Mouse (Mus musculus): Measurements from ENCODE around the gene Zdhhc4. TPM values are rescaled to one million over a fixed set of nuclear protein-coding genes. Genes with fewer than 3 reads are reported as not detected.
A peak's percentile ranks its signal among the peaks of the same experiment; 100 is the strongest.

Gene Zdhhc4
- polyA plus RNA-seq, 1 experiment from 2014 or later = 87.6 TPM

- ATAC-seq (replicated peaks; ENCODE audit: low FRiP score, low read depth) (no peak; the same call in 1 of the 2 replicates), DNase-seq (ENCODE audit: low spot score) (no peak)
- no peak for TF ChIP-seq CTCF (IDR thresholded peaks at IDR 0.05; ENCODE audit: low read depth)
- Histone ChIP-seq H3K9me3 (replicated peaks; ENCODE audit: low read length) (no peaks in the 10 kb centered on the region), H3K27me3 (ENCODE audit: insufficient read depth, low read length) (peaks cover 31% of the 10 kb centered on the region), H3K4me3 (replicated peaks; ENCODE audit: low read depth, low read length) (peak overlapping the region; percentile 53), H3K36me3 (ENCODE audit: insufficient read depth, low read length) (no peaks in the 10 kb centered on the region), H3K4me1 (replicated peaks; ENCODE audit: insufficient read depth, low read length) (peaks cover 12% of the 10 kb centered on the region; the same call in 1 of the 2 replicates), H3K27ac (no peak overlapping the region), H3K9ac (ENCODE audit: low read depth, low read length) (peak overlapping the region; percentile 57), H3K4me2 (ENCODE audit: low read length) (peak overlapping the region; percentile 93)
- 5% methylated on average over 16 of the region's 19 CpGs for WGBS
These were observed 36.2 kb downstream of the Zdhhc4 start for GRCm38 (mm10) chr5:143292879-143293278.

GRCm38 (mm10) chr5:143289299-143289698, 39.8 kb downstream of the Zdhhc4 start:
- Histone ChIP-seq H3K9me3 (replicated peaks; ENCODE audit: low read length) (no peaks in the 10 kb centered on the region), H3K4me2 (ENCODE audit: low read length) (no peak overlapping the region), H3K36me3 (ENCODE audit: insufficient read depth, low read length) (no peaks in the 10 kb centered on the region), H3K27ac (no peak overlapping the region), H3K4me3 (replicated peaks; ENCODE audit: low read depth, low read length) (no peak overlapping the region), H3K4me1 (replicated peaks; ENCODE audit: insufficient read depth, low read length) (peaks cover 16% of the 10 kb centered on the region; the same call in 1 of the 2 replicates), H3K9ac (ENCODE audit: low read depth, low read length) (no peak overlapping the region), H3K27me3 (ENCODE audit: insufficient read depth, low read length) (peaks cover 39% of the 10 kb centered on the region)
- TF ChIP-seq CTCF (IDR thresholded peaks at IDR 0.05; ENCODE audit: low read depth) = no peak
- 77% methylated on average over 9 of the region's 9 CpGs for WGBS
- no peak for ATAC-seq (replicated peaks; ENCODE audit: low FRiP score, low read depth)
- DNase-seq (ENCODE audit: low spot score) = no peak

GRCm38 (mm10) chr5:143288378-143288911, 40.6 kb downstream of the Zdhhc4 start:
- Histone ChIP-seq H3K9me3 (replicated peaks; ENCODE audit: low read length) (no peaks in the 10 kb centered on the region), H3K27ac (no peak overlapping the region), H3K9ac (ENCODE audit: low read depth, low read length) (no peak overlapping the region), H3K27me3 (ENCODE audit: insufficient read depth, low read length) (peaks cover 35% of the 10 kb centered on the region), H3K36me3 (ENCODE audit: insufficient read depth, low read length) (no peaks in the 10 kb centered on the region), H3K4me1 (replicated peaks; ENCODE audit: insufficient read depth, low read length) (peaks cover 13% of the 10 kb centered on the region; the same call in 1 of the 2 replicates), H3K4me2 (ENCODE audit: low read length) (peak overlapping the region; percentile 55), H3K4me3 (replicated peaks; ENCODE audit: low read depth, low read length) (peak overlapping the region; percentile 26; the same call in 1 of the 2 replicates)
- 15% methylated on average over 9 of the region's 9 CpGs for WGBS
- ATAC-seq (replicated peaks; ENCODE audit: low FRiP score, low read depth) = no peak
- no peak for DNase-seq (ENCODE audit: low spot score)
- TF ChIP-seq CTCF (IDR thresholded peaks at IDR 0.05; ENCODE audit: low read depth) = no peak

GRCm38 (mm10) chr5:143287774-143288328, 41.2 kb downstream of the Zdhhc4 start:
- H3K27me3 ChIP-seq (ENCODE audit: insufficient read depth, low read length) = peaks cover 34% of the 10 kb centered on the region
- WGBS = 4% methylated on average over 48 of the region's 48 CpGs

GRCm38 (mm10) chr5:143284762-143285161, 44.3 kb downstream of the Zdhhc4 start:
- no peak overlapping the region for H3K4me2 ChIP-seq (ENCODE audit: low read length)
- H3K36me3 ChIP-seq (ENCODE audit: insufficient read depth, low read length) = no peaks in the 10 kb centered on the region
- no peak overlapping the region for H3K27ac ChIP-seq
- H3K9ac ChIP-seq (ENCODE audit: low read depth, low read length) = no peak overlapping the region
- H3K4me3 ChIP-seq (replicated peaks; ENCODE audit: low read depth, low read length) = no peak overlapping the region
- no peaks in the 10 kb centered on the region for H3K9me3 ChIP-seq (replicated peaks; ENCODE audit: low read length)
- DNase-seq (ENCODE audit: low spot score) (no peak), ATAC-seq (replicated peaks; ENCODE audit: low FRiP score, low read depth) (no peak)
- H3K4me1 ChIP-seq (replicated peaks; ENCODE audit: insufficient read depth, low read length) = peaks cover 5% of the 10 kb centered on the region; the same call in 1 of the 2 replicates
- peaks cover 26% of the 10 kb centered on the region for H3K27me3 ChIP-seq (ENCODE audit: insufficient read depth, low read length)
- peak; percentile 55 for TF ChIP-seq CTCF (IDR thresholded peaks at IDR 0.05; ENCODE audit: low read depth)
- 48% methylated on average over 6 of the region's 6 CpGs for WGBS

More at GRCm38 (mm10) chr5:143287774-143288328, 41.2 kb downstream of the Zdhhc4 start:
- no peak for TF ChIP-seq CTCF (IDR thresholded peaks at IDR 0.05; ENCODE audit: low read depth)
- Histone ChIP-seq H3K9me3 (replicated peaks; ENCODE audit: low read length) (no peaks in the 10 kb centered on the region), H3K4me2 (ENCODE audit: low read length) (peak overlapping the region; percentile 55), H3K4me1 (replicated peaks; ENCODE audit: insufficient read depth, low read length) (peaks cover 7% of the 10 kb centered on the region; the same call in 1 of the 2 replicates), H3K4me3 (replicated peaks; ENCODE audit: low read depth, low read length) (peak overlapping the region; percentile 26), H3K27ac (no peak overlapping the region), H3K36me3 (ENCODE audit: insufficient read depth, low read length) (no peaks in the 10 kb centered on the region), H3K9ac (ENCODE audit: low read depth, low read length) (0 out of 2 replicates have a peak overlapping the region, but pooled peaks have one; percentile 5)
- ATAC-seq (replicated peaks; ENCODE audit: low FRiP score, low read depth) (no peak), DNase-seq (ENCODE audit: low spot score) (no peak)

GRCm38 (mm10) chr5:143279247-143279646, 49.8 kb downstream of the Zdhhc4 start:
- no peak overlapping the region for H3K9ac ChIP-seq (ENCODE audit: low read depth, low read length)
- no peak overlapping the region for H3K4me2 ChIP-seq (ENCODE audit: low read length)
- ATAC-seq (replicated peaks; ENCODE audit: low FRiP score, low read depth) = no peak
- no peaks in the 10 kb centered on the region for H3K36me3 ChIP-seq (ENCODE audit: insufficient read depth, low read length)
- peaks cover 2% of the 10 kb centered on the region; the same call in 1 of the 2 replicates for H3K27me3 ChIP-seq (ENCODE audit: insufficient read depth, low read length)
- no peak for DNase-seq (ENCODE audit: low spot score)
- no peak overlapping the region for H3K4me3 ChIP-seq (replicated peaks; ENCODE audit: low read depth, low read length)
- WGBS = 25% methylated on average over 10 of the region's 10 CpGs
- H3K27ac ChIP-seq = no peak overlapping the region
- no peaks in the 10 kb centered on the region for H3K9me3 ChIP-seq (replicated peaks; ENCODE audit: low read length)
- TF ChIP-seq CTCF (IDR thresholded peaks at IDR 0.05; ENCODE audit: low read depth) = no peak
- H3K4me1 ChIP-seq (replicated peaks; ENCODE audit: insufficient read depth, low read length) = no peaks in the 10 kb centered on the region
